Mouse (Mus musculus) hindbrain, embryonic 14.5 days (tissue): Measurements from ENCODE around the gene Fam83b. TPM values are rescaled to one million over a fixed set of nuclear protein-coding genes. Genes with fewer than 3 reads are reported as not detected.

Experiments used
- ATAC-seq: fragments of 200-750 bp; cut with Nextera tagmentation; 2 replicates; pipeline ENCODE4 v1.8.0; 2017; ENCODE audit warnings: moderate number of reproducible peaks, mild to moderate bottlenecking, moderate TSS enrichment, moderate library complexity; ENCODE audit not compliant: low FRiP score
- DNase-seq: peaks from one replicate; pipeline ENCODE4 v3.0.0-alpha.2; 2015; ENCODE audit warnings: low spot score
- H3K27ac ChIP-seq: fragments of 300-500 bp; sonication (generic); 2 replicates; pipeline ENCODE4 v1.5.1; 2014; ENCODE audit warnings: mild to moderate bottlenecking, moderate library complexity
- H3K27me3 ChIP-seq: fragments of 300-500 bp; sonication (generic); 2 replicates; pipeline ENCODE4 v1.6.1; 2014; ENCODE audit warnings: mild to moderate bottlenecking, low read length, mixed read lengths; ENCODE audit not compliant: control insufficient read depth, insufficient read depth
- H3K36me3 ChIP-seq: fragments of 300-500 bp; sonication (generic); replicated peaks from 2 replicates; pipeline ENCODE4 v1.6.1; 2014; ENCODE audit not compliant: control insufficient read depth, insufficient read depth
- H3K4me1 ChIP-seq: fragments of 300-500 bp; sonication (generic); replicated peaks from 2 replicates; pipeline ENCODE4 v1.6.1; 2014; ENCODE audit warnings: antibody characterized with exemption, low read length, mixed read lengths; ENCODE audit not compliant: control insufficient read depth, insufficient read depth
- H3K4me2 ChIP-seq: fragments of 300-500 bp; sonication (generic); replicated peaks from 2 replicates; pipeline ENCODE4 v1.6.1; 2014; ENCODE audit warnings: mild to moderate bottlenecking, moderate library complexity
- H3K4me3 ChIP-seq: fragments of 300-500 bp; sonication (generic); replicated peaks from 2 replicates; pipeline ENCODE4 v1.5.1; 2014; ENCODE audit warnings: mild to moderate bottlenecking, low read length
- H3K9ac ChIP-seq: fragments of 300-500 bp; sonication (generic); 2 replicates; pipeline ENCODE4 v1.6.1; 2014
- H3K9me3 ChIP-seq: fragments of 300-500 bp; sonication (generic); 2 replicates; pipeline ENCODE4 v1.6.1; 2016; ENCODE audit warnings: low read length; ENCODE audit not compliant: control insufficient read depth
- WGBS: fragments of 180-500 bp; shearing (Covaris S2); extraction: QIAGEN DNeasy Blood & Tissue Kit; methylation state at CpG from one replicate; pipeline ENCODE4 v1.1.7; 2014; 5-methylcytosine and 5-hydroxymethylcytosine counted together
- polyA plus RNA-seq: library from polyadenylated mRNA; unstranded; fragments of >200 nt; fragmentation: Nextera tagmentation; extraction: Ambion mirVana; gene quantifications from 2 replicates; pipeline ENCODE4 v1.2.1, GENCODE M21; 2014

Gene Fam83b
- polyA plus RNA-seq, 1 experiment from 2014 or later = 0.19 TPM

DNA sequence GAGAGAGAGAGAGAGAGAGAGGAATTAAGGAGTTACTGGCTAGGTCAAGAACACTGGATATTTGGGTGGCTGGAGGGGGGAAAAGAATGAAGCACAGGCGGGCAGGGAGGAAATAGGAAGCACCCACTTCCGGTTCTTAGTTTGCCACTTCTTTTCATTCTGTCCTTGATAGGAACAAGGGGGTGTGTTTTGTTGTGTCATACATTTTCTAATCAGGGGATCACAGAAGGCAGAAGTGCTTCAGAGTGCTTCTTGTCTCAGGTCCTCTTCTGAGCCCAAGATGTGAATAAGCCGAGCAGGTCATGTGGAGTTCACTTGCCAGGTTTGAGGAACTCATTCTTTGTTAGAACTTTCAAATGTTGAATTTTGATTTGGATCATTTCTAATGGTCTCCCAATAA, 86.8 kb downstream of the Fam83b start:
- Histone ChIP-seq H3K36me3 (no peaks in the 10 kb centered on the region), H3K4me1 (no peaks in the 10 kb centered on the region), H3K4me3 (no peak overlapping the region), H3K27ac (no peak overlapping the region), H3K4me2 (no peak overlapping the region), H3K9ac (no peak overlapping the region), H3K27me3 (no peaks in the 10 kb centered on the region), H3K9me3 (no peaks in the 10 kb centered on the region)
- DNase-seq (no peak), ATAC-seq (no peak)
- WGBS = 95% methylated on average over 3 of the region's 3 CpGs

DNA sequence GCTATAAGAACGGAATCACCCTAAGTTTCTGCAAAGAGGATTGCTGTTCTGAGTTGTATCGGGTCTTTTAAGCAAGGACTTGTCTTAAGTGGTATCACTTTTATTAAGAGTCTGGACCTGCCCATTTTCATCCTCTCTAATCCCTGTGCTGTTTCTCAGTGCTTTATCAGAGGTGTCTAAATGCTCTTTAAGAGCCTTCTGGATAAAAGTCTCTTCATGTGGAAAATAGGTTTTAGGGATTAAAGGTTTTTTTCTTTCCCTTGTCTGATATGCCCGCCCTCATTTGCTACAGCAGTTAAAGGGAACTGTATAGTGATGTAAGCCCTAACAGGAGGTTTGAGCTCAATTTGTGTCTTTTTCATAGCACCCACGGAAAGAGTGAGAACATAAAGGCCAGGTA, 97.4 kb downstream of the Fam83b start:
- H3K9me3 ChIP-seq = no peaks in the 10 kb centered on the region
- H3K4me2 ChIP-seq = no peak overlapping the region
- DNase-seq (no peak), ATAC-seq (no peak)
- no peaks in the 10 kb centered on the region for H3K27me3 ChIP-seq
- no peaks in the 10 kb centered on the region for H3K36me3 ChIP-seq
- H3K4me1 ChIP-seq = no peaks in the 10 kb centered on the region
- no peak overlapping the region for H3K9ac ChIP-seq
- WGBS = 80% methylated on average over 4 of the region's 4 CpGs
- H3K4me3 ChIP-seq = no peak overlapping the region
- H3K27ac ChIP-seq = no peak overlapping the region

DNA sequence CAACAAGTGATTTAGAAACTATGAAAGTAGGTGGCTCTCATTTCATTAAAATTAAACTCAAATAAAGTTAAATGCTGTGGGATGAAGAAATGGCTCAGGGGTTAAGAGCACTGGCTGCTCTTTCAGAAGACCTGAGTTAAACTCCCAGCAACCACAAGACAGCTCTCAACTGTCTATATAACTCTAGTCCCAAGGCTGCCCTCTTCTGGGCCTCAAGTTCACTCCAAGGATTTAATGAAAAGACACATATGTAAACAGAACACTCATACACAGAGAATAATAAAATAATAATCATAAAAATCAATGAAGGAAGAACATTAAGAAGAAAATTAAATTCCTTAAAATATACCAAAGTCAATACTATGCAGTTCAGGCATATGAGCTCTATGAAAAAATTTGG, 105.4 kb downstream of the Fam83b start:
- Histone ChIP-seq H3K4me2 (no peak overlapping the region), H3K4me3 (no peak overlapping the region), H3K27ac (no peak overlapping the region), H3K9me3 (no peaks in the 10 kb centered on the region), H3K4me1 (no peaks in the 10 kb centered on the region), H3K36me3 (no peaks in the 10 kb centered on the region), H3K9ac (no peak overlapping the region), H3K27me3 (no peaks in the 10 kb centered on the region)
- DNase-seq (no peak), ATAC-seq (no peak)

DNA sequence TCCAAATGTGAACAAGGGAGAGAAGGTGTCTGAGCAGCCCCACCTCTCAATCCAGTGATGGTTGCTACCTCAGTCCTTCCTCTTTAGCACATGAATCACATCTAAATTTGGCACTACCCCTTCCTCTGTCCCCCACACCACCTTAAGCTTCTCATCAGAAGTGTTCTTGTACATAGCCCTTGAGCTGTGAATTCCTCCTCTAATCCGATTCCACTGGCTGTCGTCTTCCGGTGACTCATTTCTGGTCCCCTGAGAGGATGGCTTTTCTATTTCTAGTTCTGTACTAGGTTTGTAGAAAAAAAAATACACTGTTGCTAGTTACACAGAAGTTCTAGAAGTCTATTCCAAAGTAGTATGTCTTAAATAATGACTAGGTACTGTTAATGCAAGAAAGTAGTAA, 111.2 kb downstream of the Fam83b start:
- Histone ChIP-seq H3K4me2 (no peak overlapping the region), H3K27me3 (no peaks in the 10 kb centered on the region), H3K9ac (no peak overlapping the region), H3K9me3 (no peaks in the 10 kb centered on the region), H3K4me3 (no peak overlapping the region), H3K27ac (no peak overlapping the region), H3K36me3 (no peaks in the 10 kb centered on the region), H3K4me1 (no peaks in the 10 kb centered on the region)
- ATAC-seq = no peak
- no peak for DNase-seq
- 91% methylated on average over 3 of the region's 3 CpGs for WGBS

Other genes starting within 250 kb of the Fam83b start
- 8.6 TPM in 2 replicates for gene Hcrtr2, start 243.3 kb downstream of the Fam83b start, polyA plus RNA-seq